Mouse (Mus musculus): ENCODE data around the gene Hspa1a.
"Not testable (repeated sequence)": the region's sequence is repeated elsewhere in the genome, so short reads cannot be mapped to it uniquely, and the experiment has no call there.

The Hspa1a gene

GRCm38 (mm10) chr17:34972069-34972749, at the start of gene Hspa1a, which contains the start of gene Hspa1l:
Gene Hspa1a, minus strand, starts transcription at chr17:34972156.
Gene Hspa1l, plus strand, starts transcription at chr17:34972703.
- peak; percentile 84 for DNase-seq (ENCODE audit: low read depth, low spot score)

DNA sequence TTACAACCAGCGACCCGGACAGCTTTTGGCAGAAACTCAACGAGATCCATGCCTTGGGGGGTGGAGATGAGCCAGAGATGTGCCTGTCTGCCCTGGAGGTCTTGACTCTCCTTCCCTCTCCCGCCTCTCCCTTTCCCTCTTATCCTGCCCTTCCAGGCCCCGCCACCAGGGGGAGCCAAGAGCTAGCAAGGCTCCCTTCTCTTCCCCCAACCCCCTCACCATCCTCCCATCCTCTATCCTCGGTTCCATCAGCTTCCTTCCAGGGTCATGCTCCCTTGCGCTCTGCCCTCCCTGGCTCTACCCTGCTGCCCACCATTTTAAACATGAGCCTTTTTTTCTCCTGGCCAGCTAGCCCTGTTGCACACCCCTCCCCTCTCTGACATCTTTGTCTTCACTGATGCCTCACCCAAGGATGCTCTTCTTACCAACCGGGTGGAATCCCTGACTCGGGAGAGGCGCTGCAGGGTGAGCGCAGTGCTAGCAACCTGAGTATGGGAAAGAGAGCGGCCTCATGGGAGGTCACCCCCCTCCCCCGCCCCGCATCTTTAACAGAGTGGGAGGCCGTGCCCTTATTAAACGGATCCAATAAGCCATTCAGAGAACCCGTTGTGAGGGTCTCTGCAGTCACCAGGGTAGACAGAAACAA, 49.3 kb upstream of the Hspa1a start:
- peak; percentile 80 for DNase-seq (ENCODE audit: low read depth, low spot score)

GRCm38 (mm10) chr17:35020551-35020950, 48.6 kb upstream of the Hspa1a start:
- DNase-seq (ENCODE audit: low read depth, low spot score): no peak

- no peak for DNase-seq (ENCODE audit: low read depth, low spot score)
These were observed 47.9 kb upstream of the Hspa1a start for GRCm38 (mm10) chr17:35019894-35020293.

DNA sequence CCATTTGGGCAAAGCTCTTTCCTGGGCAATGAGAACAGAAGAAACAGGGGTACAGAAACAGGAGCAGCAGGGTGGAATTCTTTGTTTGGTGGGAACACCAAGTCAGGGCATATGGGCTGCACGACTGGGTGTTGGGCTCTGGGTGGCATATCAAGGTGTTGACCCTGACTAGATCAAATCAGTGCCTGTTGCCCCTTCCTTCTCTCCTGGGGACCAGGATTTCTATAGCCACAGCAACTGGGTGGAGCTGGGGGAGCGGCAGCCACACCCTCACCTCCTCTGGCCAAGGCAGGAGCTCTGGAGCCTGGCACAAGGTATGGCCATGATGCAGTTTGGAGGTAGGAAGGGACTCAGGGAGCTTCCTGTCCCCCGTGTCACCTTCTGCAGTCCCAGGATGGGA, 46.2 kb upstream of the Hspa1a start:
- no peak for DNase-seq (ENCODE audit: low read depth, low spot score)

GRCm38 (mm10) chr17:35017706-35018030, 45.7 kb upstream of the Hspa1a start:
- DNase-seq (ENCODE audit: low read depth, low spot score): no peak

GRCm38 (mm10) chr17:35016791-35017705, 45.1 kb upstream of the Hspa1a start:
- DNase-seq (ENCODE audit: low read depth, low spot score): no peak

DNA sequence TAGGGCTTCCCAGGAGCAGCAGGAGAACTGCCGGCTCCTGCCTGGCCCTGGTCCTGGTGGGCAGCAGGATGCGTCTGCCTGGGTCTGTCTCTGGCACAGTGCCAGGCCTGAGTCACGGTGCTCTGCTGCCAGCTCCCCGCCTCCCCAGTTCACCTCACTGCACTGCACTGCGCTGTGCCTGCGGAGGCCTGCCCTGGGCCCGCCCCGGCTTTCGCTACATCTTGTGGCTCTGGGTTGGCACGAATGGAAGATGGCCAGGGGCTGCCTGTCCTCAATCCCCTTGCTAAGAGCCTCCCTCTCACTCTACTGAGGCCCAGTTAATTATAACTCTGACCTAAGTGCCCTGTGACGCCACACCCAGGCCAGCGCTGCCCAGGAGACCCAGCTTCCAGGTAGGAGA, 44.4 kb upstream of the Hspa1a start, which contains the start of gene Vwa7:
Gene Vwa7, plus strand, starts transcription at position 204 of the 400 bp plus-strand sequence.
- DNase-seq (ENCODE audit: low read depth, low spot score): no peak

DNA sequence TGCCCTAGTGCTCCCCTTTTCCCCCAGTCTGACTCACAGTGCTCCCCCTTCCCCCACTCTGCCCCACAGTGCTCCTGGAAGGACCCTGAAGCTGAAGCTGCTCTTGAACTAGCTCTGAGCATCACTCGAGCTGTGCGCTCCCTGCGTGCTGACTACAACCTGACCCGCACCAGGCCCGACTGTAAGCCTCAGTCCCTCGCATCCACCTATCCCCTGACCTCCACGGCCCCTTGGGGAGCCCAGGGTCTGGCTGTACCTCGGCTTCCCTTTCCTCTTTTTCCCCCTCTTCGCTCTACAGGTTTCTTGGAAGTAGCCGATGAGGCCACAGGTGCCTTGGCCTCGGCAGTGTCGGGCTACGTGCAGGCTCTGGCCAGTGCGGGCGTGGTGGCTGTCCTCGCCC, 43.3 kb upstream of the Hspa1a start:
- no peak for DNase-seq (ENCODE audit: low read depth, low spot score)

DNA sequence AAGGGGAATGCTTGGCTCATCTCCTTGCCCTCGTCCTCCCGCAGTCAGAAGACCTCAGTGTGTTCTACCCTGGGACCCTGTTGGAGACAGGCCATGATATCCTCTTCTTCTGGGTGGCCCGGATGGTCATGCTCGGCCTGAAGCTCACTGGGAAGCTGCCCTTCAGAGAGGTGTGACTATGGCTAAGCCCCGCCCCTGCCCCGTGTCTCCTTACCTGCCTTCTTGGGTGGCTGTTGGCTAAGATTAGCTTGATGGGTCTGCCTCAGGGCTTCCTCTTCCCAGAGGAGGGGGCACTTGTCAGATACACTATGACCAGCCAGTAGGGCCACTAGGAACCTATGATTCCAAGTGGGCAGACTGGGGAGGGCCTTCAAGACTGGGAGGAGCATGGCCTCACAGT, 41.3 kb upstream of the Hspa1a start:
- DNase-seq (ENCODE audit: low read depth, low spot score): no peak

DNA sequence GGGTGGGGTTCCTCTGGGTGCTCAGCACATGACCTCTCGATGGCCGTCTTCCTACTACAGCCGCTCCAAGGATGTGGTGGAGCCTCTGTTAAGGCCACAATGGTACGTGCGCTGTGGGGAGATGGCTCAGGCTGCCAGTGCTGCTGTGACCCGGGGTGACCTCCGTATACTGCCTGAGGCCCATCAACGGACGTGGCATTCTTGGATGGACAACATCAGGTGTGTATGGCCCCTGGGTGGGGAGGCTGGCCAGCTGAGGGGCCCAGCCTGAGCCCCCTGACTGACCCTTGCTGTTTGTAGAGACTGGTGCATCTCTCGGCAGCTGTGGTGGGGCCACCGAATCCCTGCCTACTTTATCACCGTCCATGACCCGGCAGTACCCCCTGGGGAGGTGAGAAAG, 40.5 kb upstream of the Hspa1a start:
- DNase-seq (ENCODE audit: low read depth, low spot score): no peak

DNA sequence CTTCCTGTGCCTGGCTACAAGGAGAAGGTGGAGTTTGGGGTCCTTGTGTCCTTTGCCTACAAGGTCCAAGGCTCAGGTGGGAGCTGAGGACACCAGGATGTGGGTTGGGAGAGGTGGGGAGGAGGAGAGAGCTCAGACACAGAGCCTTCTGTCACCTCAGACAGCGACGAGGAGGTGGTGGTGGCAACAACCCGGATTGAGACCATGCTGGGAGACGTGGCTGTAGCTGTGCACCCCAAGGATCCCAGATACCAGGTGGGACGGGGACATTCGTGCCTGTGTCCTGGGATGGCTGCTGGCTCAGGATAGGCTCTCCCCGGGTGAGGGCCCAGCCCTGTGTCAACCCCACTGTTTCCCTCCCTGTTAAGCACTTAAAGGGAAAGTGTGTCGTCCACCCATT, 39.5 kb upstream of the Hspa1a start:
- no peak for DNase-seq (ENCODE audit: low read depth, low spot score)

- DNase-seq (ENCODE audit: low read depth, low spot score): no peak
These were observed 37.6 kb upstream of the Hspa1a start for GRCm38 (mm10) chr17:35009586-35009985.

DNA sequence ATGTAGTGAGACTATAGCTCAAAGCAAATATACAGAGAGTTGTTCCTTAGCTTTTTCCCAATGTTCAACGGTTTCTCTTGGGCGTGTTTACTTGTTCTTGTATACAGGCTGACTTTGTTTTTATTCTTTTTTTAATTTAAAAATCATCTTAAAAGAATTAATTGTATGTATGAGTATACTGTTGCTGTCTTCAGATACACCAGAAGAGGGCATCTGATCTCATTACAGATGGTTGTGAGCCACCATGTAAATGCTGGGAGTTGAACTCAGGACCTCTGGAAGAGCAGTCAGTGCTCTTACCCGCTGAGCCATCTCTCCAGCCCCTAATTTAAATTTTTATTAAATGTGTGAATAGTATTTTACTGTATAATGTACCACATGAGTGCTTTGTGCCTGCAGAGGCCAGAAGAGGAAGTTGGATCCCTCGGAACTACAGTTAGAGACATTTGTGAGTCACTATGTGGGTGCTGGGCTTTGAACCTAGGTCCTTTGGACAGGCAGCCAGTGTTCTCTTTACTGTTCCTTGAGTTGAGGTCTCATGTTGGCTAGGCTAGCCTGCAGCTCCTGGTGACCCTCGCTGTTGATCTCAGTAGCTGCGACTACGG, 35.5 kb upstream of the Hspa1a start:
- DNase-seq (ENCODE audit: low read depth, low spot score): no peak

DNA sequence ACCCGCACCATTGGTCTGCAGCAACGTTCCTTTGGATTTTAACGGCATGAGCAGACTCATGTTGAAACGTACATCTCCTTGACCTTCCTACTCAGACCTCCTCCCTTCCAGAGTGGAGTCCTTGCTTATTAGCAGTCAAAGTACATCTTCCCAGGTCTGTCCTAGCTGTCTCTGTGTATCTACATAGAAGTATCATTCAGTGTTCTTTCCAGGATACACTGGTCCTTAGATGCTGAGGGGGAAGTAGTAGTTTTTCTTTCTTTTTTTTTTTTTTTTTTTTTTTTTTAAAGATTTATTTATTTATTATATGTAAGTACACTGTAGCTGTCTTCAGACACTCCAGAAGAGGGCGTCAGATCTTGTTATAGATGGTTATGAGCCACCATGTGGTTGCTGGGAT, 33.9 kb upstream of the Hspa1a start:
- DNase-seq (ENCODE audit: low read depth, low spot score): not testable (repeated sequence)

GRCm38 (mm10) chr17:35005158-35005557, 33.2 kb upstream of the Hspa1a start:
- no peak for DNase-seq (ENCODE audit: low read depth, low spot score)

DNA sequence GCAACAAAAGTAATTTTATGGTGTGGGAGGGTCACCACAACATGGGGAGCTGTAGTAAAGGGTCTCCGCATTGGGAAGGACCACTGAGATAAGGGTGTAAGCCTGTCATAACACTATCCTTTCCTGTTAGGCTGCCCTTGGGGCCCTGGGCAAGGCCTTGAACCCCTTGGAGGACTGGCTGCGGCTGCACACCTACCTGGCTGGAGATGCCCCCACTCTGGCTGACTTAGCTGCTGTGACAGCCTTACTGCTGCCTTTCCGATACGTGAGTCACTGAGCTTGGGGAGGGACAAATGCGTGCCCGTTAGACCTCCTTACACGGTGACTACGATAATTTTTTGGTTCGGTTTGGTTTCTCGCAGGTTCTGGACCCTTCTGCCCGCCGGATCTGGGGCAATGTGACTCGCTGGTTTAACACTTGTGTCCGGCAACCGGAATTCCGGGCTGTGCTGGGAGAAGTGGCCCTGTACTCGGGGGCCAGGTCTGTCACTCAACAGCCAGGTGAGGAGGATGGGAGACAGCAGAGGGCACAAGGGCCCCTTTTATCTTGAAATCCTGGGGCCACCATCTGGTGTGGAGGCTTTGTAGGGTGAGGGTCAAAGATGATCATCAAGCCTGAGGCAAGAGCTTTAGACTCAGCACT, 32.2 kb upstream of the Hspa1a start:
- no peak for DNase-seq (ENCODE audit: low read depth, low spot score)

GRCm38 (mm10) chr17:35003022-35003838, 31.3 kb upstream of the Hspa1a start:
- peak; percentile 64 for DNase-seq (ENCODE audit: low read depth, low spot score)

- DNase-seq (ENCODE audit: low read depth, low spot score): no peak
These were observed 30.4 kb upstream of the Hspa1a start for GRCm38 (mm10) chr17:35002153-35002865.

Measured in ES-CJ7 (cell line).